Mouse (Mus musculus) spleen, postnatal 36 days (tissue): Measurements from ENCODE around the gene Mctp2.

Source experiments
- DNase-seq, 2 experiments: peaks; one replicate each; pipeline ENCODE4 v3.0.0; 2022; ENCODE audit warnings: low spot score in 2 of 2, mixed read lengths in 1 of 2

Gene Mctp2

DNA sequence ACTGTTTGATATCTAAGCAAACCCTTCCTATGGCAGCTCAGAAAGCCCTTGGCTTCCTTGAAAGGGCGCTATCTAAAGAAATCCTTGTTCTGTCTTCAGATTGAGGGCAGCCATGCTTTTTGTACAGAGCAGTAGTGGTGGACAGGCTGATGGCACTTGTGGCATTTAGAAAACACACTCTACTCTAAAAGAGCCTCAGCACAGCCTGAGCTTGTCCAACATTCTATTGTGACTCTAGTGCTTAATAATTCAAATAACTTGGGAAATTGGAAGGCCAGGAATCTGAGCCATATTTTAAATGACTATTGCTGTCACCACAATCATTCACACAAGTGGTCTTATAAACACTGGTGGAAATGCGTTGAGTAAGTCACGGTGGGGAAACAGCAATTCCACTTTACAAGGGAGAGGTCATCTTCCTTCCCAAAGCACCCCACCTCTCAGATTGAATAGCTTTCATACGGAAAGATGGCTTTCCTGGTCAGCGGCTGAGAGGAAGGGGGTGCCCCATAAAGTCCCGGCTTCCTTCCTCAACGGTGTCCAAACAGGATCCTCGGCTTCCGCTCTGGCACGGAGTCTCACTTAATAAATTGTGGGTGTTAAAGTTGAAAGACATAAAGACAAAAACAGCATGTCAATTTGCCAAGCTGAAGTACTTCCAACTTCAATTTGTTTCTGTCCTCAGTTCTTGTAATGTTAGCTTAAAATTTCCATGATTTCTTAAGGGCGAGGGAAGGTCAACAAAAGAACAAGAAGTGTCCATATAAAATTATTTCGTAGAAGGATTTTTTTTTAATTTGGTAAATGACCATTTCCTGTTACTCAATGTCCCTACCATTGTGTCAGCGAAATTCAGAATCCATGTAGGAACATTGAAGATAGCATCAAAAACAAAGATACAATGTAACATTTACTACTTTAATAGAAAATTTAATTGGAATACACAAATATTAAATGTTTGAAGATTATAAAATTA, 140.4 kb downstream of the Mctp2 start:
- peak; percentile 2 to 6 for DNase-seq

DNA sequence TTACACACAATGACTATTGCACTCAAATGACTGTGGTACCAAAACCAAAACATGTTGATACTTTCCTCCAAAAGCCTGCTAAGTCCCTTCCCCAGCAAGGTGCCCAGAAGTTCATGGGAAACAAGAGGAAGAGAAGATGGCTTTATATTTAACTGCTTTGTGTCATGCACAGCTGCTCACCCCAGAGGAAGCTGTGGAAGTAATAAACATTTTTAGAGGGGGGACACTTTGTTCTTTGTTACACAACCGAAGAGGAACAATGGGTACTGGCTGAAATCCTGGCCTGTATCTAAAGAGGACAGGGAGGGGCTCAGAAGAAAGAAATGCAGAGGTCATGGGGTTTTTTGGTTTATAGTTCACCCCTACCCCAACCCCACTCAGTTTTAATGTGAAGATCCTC, 144.2 kb downstream of the Mctp2 start:
- DNase-seq, result no peak

DNA sequence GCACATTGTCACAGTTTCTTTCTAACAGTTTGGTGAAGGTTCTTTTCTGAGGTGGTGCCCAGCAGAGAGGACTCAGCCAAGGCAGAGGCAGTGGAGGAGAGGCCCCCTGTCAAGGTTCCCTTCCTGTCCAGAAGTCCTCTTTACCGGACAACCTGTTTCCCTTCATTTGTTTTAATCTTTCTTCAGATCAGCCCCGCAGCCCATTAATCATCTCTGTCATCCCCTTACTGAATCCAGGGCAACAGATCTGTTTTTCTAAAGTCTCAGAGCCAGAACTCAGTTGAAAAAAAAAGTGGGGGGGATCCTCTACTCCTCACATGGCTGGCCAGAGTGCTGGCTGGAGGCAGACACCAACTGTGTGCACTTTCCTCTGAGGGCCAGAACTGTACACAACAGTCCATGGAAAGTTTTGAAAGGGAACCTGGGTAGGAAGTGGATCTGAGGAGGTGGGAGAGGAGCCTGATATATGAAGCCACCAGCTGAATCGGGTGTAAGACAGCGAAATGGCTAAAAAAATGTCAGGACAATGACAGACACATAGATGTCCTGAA, 146.8 kb downstream of the Mctp2 start:
- DNase-seq, result no peak

DNA sequence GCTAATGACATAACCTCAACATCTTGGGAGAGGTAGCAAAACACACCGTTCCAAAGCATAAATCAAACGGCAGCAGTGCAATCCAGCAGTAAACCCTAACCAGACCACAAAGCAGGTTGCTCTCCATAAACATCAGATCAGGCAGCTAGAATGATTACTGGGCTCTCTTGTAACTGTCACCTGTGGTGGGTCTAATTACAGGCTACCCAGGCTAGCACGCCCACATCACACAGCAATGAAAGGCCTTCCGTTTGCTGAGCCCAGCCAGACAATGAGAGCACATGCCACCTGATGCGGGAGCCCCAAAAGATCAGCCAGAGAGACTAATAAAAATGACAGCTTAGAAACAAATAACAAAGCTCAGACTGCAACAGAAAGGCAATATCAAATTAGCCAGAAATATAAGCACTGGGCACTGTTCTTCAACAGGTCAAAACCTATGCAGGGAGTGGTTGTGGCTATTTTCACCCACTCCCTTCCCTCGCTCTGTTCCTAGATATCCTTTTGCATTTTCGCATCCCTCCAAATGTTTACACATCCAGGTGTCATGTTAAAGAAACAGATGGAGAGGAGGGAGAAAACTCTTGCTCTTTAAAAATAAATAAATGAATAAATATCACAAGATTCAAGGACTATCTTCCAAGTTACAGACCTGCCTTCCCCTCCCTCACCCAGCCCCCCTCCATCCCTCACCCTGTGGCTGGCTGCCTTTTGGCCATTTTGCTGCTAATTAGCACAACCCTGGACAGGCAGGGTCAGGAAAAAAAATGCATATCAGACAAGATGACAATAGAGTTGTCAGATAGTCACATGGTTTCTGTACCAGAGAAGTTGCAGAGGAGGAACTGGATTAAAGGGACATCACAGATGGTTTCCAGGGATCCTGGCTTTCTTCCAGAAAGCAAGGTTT, 155.4 kb downstream of the Mctp2 start:
- no peak for DNase-seq

DNA sequence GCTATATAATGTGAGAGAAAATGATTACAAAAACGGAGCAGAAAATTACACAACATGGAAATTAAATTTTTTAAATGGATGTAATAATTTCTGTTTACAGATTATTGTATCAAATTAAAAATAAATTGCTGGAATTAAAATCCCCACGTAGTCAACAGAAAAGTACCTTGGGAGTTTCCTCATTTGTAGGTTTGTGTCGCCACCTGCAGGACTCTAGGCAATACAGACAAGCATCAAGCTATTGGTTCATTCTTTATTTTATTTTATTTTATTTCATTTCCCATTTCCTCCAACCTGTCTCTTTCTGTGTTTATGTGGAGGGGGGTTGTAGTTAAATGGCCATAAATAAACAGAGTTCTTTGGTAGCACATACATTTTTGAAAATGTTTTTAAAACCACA, 157.3 kb downstream of the Mctp2 start:
- no peak for DNase-seq

DNA sequence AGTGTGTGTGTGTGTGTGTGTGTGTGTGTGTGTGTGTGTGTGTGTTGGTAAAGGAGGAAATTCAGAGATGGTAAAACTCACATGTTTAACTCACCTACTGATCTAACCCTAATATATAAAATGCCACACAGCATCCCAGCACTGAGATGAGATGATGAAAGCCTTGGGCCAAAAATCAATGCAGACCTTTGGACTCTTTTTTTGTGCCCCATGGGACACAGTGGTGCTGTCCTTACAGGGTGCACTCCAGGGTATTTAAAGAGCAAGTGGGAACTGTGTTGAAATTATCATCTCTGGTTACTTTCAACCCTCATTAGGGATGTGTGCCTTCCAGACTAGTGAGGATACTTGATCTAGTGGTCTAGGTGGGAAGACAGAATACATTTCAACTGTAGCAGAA, 159.6 kb downstream of the Mctp2 start:
- no peak for DNase-seq

DNA sequence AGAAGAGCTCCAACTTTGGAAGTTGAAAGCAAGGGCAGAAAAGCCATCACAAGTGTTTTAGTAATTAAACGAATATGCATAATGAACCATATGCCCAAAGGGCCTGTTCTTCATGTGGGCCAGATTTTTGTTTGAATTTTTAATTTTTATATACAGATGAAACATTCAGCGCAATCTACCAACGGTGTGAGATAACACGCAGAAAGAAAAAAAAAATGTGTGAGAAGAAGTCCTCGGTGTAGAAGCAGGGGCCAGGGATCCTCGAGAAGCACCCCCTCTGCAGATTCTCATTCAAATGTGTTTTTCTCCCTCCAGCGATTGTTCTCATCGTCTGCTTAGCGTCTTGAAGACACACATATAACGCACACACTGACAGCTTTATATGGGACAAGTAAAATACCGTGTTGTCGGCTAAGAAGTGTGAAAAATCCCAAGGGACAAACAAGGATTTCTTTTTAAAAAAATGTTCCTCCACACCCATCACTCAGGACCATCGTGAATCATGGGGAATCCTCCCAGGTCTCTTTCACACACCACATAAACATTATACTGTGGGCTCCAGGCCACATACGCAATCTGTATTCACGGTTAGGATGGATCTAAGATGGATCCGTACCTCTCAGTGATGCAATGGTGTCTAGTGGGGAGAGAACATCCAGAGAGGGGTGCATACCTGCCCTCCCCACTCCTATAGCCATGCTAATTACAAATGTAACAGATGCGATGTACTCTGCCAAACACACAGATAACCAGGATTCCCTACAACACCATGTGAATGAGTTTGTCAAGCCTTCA, 160.5 kb downstream of the Mctp2 start:
- no peak for DNase-seq

DNA sequence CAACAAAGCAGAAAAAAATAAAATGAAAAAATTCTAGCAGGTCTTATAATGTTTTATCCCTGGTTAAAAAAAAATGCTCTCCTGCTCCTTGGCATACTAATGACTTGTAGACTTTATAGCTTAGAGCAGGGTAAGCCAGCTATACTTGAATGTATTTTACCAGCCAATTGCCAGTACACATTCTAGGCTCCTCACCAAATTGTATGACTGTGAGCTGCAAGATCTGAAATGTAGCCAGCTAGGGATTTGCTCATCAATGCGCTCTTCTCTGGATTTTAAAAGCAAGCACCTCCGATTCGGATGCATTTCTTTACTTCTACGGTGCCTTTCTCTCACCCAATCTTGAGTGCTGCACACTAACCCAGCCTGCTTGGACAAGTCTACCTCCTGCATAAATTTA, 167.7 kb downstream of the Mctp2 start:
- DNase-seq, result no peak

DNA sequence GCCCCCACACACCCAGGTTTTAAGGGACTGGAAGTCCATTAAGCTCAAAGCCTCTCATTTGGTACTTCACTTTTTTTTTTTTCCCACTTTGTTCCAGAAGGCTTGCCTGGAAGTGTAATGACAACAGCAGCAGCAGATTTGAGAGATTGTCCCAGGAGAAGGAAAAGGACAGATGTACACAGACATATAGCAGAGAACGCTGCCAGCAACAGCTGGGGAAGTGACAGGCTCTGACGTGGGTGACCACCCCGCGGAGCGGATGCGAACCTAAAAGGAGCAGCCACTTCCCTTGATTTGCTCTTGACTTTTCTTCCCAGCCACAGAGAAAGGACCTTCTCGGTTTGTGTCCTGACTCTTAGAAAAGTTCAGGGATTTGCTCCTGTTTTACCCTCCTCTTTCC, 185.4 kb downstream of the Mctp2 start:
- DNase-seq, result no peak

DNA sequence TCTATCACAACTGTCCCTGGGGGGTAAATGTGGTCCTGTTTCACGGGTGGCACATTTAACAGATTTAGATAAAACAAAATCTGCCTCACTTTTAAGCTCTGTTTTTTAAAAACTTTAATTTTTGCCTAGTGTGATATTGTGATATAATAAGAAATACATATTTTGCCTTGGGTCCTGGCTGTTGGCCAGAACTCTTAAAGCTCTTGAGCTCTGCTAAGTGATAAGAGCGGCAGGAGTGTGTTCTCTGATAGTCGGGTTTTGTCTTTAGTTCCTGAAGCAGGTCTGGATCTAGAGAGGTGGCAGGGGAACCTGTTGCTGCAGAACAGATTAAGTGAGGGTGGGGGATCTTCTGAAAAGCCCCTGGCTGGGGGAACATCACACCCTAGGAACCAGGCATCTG, 186.7 kb downstream of the Mctp2 start:
- DNase-seq, result no peak

DNA sequence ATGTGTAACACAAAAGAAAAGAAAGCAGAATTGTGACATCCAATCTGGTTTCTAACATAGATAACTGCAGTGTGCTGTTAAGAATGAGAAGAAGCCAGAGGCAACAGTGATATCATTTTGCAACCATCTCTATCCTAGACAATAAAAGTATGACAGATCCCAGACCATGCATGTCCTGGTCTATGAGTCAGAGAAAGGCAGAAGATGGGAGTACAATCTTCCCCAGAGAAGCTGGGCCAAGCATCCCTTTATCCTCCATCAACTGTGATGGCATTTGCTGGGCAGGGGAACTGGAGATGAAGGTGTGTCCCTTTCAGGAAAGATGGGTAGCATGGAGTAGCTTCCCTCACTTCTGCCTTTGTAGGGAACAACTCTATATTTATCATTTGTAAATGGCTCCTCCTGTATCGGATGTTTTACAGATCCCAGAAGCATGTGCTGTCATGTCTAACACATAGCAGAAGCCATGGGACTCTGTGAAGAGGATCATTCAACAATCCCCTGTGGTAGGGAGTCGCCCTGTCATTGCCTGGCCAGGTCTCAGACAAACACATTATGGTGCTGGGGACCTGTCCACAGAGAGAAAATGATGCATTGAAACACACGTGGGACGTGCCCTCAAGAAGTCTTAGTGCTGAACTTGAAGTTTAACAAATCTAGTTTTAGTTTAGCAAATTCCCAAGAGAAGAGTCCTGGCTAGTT, 188.9 kb downstream of the Mctp2 start:
- no peak for DNase-seq

DNA sequence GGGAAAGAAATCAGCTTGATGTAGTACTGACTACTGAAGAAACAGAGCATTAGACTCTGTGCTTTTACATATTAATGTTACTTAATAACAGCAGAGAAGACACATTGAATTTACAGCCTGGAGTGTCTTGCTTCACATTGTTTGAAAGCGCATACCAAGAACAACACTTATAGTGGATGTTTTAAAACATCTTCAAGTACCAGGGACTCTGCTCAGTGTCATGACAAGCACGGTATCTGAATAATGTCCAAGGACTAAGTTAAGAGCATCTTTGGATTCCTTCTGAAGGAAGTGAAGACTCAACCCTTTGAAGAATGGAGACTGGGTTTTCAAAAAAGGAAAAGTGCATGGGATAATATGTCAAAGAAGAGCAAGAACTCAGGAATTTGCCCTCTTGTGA, 191.3 kb downstream of the Mctp2 start:
- no peak for DNase-seq

DNA sequence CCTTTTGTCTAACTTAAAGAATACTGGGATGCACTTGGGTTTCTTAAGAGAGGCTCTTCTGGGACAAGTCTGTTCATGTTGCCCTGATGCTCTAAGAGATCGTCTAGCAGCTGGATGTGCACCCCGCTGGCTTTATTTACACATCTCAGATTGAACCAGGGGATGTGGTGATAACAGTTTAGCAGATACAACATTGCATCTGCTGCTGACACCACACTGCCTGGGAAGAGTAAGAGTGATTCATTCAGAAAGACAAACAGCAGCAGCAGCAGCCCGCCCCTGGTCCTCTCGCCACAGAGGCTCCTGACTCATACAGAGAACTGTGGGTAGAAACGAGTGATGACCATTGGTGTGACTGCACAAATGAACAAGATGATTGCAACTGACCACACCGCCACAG, 195.8 kb downstream of the Mctp2 start:
- no peak for DNase-seq

DNA sequence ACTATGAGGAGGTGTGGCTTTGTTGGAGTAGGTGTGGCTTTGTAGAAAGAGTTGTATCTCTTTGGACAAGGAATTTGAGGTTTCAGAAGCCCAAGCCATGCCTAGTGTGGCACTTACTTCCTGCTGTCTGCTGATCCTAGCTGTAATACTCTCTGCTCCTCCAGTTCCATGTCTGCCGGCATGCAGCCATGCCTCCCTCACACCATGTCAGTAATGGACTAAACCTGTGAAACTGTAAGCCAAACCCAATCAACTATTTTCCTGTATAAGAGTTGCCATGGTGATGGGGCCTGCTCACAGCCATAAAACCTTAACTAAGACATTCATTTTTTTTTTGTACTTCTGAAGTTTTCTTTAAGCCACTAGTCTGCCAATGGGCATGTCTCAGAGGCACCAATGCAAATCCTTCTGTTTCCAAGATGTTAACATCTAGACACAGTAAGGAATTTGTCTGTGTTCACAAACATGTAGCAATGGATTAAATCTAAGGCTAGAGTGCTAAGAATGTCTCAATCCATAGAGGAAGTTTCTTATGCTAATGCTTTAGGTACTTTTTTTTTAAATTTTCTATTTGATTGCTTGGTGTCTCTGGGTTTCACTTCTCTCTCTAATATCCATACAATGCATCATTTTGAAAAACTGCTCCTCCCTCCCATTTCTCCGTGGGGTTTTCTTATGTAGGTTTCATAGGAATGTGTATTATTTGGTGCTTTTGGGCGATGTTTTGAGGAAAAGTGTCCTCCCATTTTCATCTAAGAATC, 197.6 kb downstream of the Mctp2 start:
- no peak for DNase-seq

DNA sequence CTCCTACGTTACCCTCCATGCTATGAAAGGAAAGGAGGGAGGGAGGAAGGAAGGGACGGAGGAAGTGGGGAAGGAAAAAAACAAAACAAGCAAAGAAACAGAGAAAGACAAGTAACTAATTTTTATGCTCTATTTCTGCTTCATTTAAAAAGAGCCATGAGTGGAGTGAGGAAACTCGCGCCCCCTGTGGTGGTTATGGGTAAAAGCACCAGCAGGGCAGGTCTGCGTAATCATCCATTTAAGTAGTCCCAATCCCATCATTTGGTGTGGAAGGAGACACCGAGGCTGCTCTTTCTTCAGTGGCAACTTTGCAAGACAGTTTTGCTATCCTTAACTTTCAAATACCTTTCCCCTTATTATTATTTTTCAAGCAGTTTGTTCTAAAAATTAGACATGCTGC, 202.2 kb downstream of the Mctp2 start:
- DNase-seq, result no peak

DNA sequence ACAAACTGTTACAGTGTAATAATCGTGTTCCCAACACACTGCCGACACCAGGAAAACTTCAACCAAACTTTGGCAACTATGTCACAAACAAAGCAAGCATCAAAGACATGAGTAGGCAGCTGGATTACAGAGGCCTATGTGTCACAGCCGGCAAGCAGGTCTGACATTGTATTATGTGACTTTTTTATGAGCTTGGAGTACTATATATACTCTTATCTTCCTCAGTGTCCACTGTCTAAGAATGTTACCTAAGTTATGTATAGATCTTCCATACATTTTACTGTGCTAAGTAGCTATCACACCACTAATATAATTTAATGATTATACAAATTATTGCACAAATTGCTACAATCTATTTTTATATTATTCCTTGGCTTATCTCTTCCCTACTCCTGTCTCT, 202.8 kb downstream of the Mctp2 start:
- DNase-seq, result no peak

DNA sequence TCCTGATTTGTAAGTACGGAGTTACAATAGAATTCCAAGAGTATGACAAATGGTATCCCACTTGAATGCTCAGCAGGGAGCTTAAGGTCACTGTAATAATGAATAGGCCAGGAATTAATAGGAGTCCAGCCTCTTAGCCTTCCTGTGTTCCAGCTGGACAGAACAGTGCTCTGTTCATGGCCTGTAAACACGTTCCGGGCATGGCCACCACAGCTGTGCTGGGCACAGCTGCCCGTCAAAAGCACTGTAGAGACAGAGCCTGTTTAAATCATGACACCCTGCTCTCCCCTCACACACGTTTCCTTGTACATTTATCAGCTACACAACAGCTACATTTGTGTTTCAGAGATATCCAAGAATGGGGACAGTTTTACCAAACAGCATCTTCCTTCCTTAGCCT, 205.7 kb downstream of the Mctp2 start:
- DNase-seq, result no peak

DNA sequence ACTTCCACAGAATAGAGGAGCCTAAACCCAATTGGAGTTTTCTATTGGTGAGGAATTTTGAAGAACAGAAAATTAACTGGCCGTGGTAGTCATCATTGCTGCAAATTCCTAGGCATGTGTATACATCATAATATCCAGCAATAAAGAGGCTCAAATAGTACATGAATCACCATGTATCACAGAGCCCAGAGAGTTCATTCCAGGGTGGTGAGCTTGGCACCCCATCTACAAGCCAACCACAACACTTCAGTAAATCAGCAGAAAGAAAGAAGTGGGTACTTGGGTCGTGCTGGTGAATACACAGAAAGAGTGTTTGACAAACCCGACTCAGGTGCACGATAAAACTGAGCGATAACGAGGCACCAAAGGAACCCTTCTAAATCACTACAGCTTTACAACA, 207.8 kb downstream of the Mctp2 start:
- no peak for DNase-seq

DNA sequence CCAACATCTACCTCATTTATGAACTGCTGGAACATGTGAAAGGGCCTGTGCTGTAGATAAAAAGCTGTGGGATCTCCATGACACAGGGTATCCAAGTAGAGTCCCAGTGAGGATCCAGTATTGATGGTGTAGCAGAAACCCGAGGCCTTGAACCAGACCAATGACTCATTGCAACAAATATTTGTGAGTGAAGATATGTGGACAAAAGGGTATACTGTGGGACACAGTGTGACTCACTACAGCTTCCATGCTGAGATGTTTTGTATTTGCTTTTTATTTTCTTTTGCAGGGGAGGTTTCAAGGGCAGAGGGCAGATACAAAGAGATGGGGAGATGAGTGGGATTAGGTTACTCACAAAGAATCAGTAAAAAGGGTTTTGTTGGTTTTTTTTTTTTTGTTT, 209.4 kb downstream of the Mctp2 start:
- no peak for DNase-seq

DNA sequence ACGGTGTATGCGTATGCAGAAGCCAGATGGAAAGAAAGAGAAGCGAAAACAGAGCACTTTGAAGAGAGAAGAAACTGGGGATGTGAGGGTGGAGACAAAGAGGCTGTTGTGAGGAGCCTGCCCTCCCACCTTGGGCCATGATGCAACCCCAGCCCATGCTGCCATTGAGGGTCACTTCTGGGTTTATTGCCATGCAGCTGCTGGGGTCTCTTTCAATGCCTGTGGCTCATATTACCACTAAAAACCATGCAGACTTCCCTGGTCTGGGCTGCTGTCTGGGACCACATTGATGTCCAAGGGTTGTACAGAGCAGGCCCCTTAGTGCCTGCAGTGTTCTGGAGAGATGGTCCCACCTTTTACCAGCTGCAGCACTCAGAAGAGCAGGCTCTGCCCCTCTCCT, 210.0 kb downstream of the Mctp2 start:
- DNase-seq, result no peak
